Mouse (Mus musculus) liver, embryonic 16.5 days (tissue): Measurements from ENCODE around the gene Hnrnpul1. TPM values are rescaled to one million over a fixed set of nuclear protein-coding genes. Genes with fewer than 3 reads are reported as not detected.
"Not testable (repeated sequence)": the region's sequence is repeated elsewhere in the genome, so short reads cannot be mapped to it uniquely, and the experiment has no call there.

Experiments used
- ATAC-seq: fragments of 200-750 bp; cut with Nextera tagmentation; 2 replicates; pipeline ENCODE4 v1.8.0; 2017; ENCODE audit warnings: low read depth, mild to moderate bottlenecking, moderate number of reproducible peaks, moderate library complexity
- H3K27ac ChIP-seq: fragments of 300-500 bp; sonication (generic); 2 replicates; pipeline ENCODE4 v1.5.1; 2014; ENCODE audit warnings: mild to moderate bottlenecking, low read length
- H3K27me3 ChIP-seq: fragments of 300-500 bp; sonication (generic); 2 replicates; pipeline ENCODE4 v1.6.1; 2014; ENCODE audit warnings: low read depth, low read length, mixed read lengths; ENCODE audit not compliant: control insufficient read depth, insufficient read depth
- H3K36me3 ChIP-seq: fragments of 300-500 bp; sonication (generic); 2 replicates; pipeline ENCODE4 v1.6.1; 2014; ENCODE audit warnings: mild to moderate bottlenecking; ENCODE audit not compliant: control insufficient read depth, insufficient read depth
- H3K4me1 ChIP-seq: fragments of 300-500 bp; sonication (generic); 2 replicates; pipeline ENCODE4 v1.6.1; 2014; ENCODE audit warnings: low read depth, low read length, mixed read lengths; ENCODE audit not compliant: control insufficient read depth
- H3K4me2 ChIP-seq: fragments of 300-500 bp; sonication (generic); 2 replicates; pipeline ENCODE4 v1.6.1; 2014; ENCODE audit warnings: low read depth, low read length, mixed read lengths
- H3K4me3 ChIP-seq: fragments of 300-500 bp; sonication (generic); 2 replicates; pipeline ENCODE4 v1.5.1; 2014; ENCODE audit warnings: low read depth, mild to moderate bottlenecking, low read length
- H3K9ac ChIP-seq: fragments of 300-500 bp; sonication (generic); 2 replicates; pipeline ENCODE4 v1.6.1; 2014; ENCODE audit warnings: low read depth, low read length
- H3K9me3 ChIP-seq: fragments of 300-500 bp; sonication (generic); replicated peaks from 2 replicates; pipeline ENCODE4 v1.6.1; 2016; ENCODE audit warnings: low read length; ENCODE audit not compliant: control insufficient read depth
- WGBS: fragments of 180-500 bp; shearing (Covaris S2); extraction: QIAGEN DNeasy Blood & Tissue Kit; methylation state at CpG from one replicate; pipeline ENCODE4 v1.1.7; 2014; ENCODE audit not compliant: insufficient replicate concordance; 5-methylcytosine and 5-hydroxymethylcytosine counted together
- polyA plus RNA-seq: library from polyadenylated mRNA; unstranded; fragments of >200 nt; fragmentation: Nextera tagmentation; extraction: Ambion mirVana; gene quantifications from 2 replicates; pipeline ENCODE4 v1.2.1, GENCODE M21; 2015

The Hnrnpul1 gene
- 24.8 and 24.9 TPM in 2 replicates for polyA plus RNA-seq

DNA sequence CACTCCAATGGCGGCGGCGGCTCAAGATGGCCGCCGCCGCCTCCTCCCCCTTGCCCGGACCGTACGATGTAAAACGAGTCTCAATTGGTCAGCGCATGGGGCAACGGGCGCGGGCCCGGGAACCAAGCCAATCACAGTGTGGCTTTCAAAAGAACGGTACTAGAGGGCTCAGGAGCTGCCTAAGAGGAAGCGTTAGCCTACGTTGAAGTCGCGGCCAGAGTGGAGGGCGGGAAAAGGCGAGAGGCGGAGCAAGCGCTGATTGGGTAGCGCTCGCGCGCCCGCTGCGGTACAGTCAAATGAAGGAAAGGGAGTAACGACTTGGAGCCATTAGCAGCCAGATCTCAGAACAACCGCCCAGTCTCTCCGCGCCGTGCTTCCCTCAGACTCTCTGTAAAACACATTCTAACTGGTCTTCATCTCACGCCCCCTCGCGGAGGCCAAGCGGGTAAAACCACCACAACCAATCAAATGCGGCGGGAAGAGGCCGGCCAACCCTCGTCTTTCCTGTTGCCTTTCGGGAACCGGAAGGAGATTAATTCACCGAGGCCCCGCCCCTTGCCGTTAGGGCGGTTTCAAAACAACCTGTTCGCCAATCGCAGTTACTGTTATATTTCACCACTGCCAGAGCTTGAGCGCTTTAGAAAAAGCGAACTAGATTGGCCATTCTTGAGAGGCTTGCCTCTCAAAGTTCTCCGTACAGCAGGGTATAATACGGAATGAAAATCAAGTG lies at the start of gene Hnrnpul1:
TSS of gene Hnrnpul1 (minus strand) at position 20 of the 730 bp plus-strand sequence.
- no peaks in the 10 kb centered on the region for H3K9me3 ChIP-seq
- peaks cover 19% of the 10 kb centered on the region for H3K4me1 ChIP-seq
- H3K9ac ChIP-seq = peak within 1 kb of the TSS; percentile 99
- peak within 1 kb of the TSS; percentile 83 for H3K4me2 ChIP-seq
- WGBS = under 1% methylated on average over 55 of the region's 55 CpGs
- peak within 1 kb of the TSS; percentile 93 for H3K4me3 ChIP-seq
- ATAC-seq = peak; percentile 89
- H3K27me3 ChIP-seq = no peaks in the 10 kb centered on the region
- peaks cover 13% of the 10 kb centered on the region for H3K36me3 ChIP-seq
- peak within 1 kb of the TSS; percentile 96 for H3K27ac ChIP-seq

DNA sequence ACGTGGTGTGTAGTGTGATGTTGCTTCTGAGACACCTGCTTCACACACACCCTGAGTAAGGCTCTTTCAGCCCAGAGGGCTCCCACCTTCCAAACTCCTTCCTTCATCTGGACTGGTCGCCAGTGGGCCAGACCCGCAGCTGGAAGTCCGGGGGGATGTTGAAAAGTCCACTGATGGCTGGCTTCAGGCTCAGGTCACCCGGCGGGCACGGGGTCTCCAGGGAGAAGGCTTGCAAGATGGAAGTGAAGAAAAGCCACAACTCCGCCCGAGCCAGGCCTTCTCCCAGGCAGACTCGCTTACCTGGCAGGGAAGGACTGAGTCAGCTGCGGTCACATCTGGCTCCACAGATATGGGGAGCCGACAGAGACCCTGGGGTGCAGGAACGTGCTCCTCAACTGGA lies 48.9 kb upstream of the Hnrnpul1 start:
- no peak overlapping the region for H3K27ac ChIP-seq
- WGBS = 66% methylated on average over 13 of the region's 13 CpGs
- no peak for ATAC-seq

DNA sequence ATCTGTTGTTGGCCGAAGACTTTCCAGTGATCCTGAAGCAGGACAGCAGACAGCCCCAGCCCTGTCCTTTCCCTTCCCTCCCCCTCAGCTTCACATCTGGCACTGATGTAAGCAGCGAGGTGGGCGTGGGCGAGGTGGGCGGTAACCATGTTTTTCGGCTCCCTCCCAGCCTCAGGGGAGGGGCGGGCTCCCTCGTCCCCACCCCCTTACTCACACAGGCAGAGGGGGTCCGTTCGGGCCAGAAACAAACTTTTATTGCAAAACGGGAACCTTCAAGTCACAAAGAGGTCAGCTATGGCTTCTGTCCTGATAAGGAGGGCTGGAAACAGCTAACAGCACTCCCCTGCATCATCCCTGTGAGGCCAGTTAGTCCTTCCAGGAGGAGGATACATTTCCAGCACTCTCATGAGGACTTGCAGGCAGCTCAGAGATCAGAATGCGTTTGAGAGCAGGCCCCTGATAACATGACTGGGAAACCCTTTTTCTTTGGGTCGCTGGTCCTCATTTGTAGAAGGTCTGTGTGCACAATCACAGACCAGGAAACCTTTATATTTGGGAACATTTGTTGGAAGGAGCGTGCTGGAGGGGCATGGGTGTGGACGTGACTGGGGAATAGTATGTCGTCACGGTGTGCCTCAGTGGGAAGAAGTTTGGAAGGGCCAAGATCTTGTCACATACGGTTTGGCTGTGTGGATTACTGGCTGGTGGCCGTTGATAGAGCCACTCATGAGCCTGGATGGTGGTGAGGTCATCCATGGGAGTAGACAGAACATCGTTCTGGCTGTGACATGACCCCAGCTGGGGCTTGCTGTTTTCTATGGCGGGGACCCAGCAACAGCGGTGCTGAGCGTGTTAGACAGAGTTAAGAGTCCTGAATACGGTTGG lies 47.9 kb upstream of the Hnrnpul1 start:
- 27% methylated on average over 24 of the region's 24 CpGs for WGBS
- Histone ChIP-seq H3K4me1 (no peaks in the 10 kb centered on the region), H3K27me3 (no peaks in the 10 kb centered on the region), H3K27ac (0 out of 2 replicates have a peak overlapping the region, but pooled peaks have one; percentile 8), H3K9ac (no peak overlapping the region), H3K9me3 (no peaks in the 10 kb centered on the region), H3K4me2 (no peak overlapping the region), H3K36me3 (no peaks in the 10 kb centered on the region), H3K4me3 (no peak overlapping the region)
- ATAC-seq = peak; percentile 67

More for the DNA sequence above, 48.9 kb upstream of the Hnrnpul1 start:
- Histone ChIP-seq H3K9me3 (no peaks in the 10 kb centered on the region), H3K4me2 (no peak overlapping the region), H3K4me1 (no peaks in the 10 kb centered on the region), H3K9ac (no peak overlapping the region), H3K4me3 (no peak overlapping the region), H3K36me3 (no peaks in the 10 kb centered on the region), H3K27me3 (no peaks in the 10 kb centered on the region)

- Histone ChIP-seq H3K4me1 (no peaks in the 10 kb centered on the region), H3K27ac (no peak overlapping the region), H3K27me3 (no peaks in the 10 kb centered on the region), H3K4me3 (no peak overlapping the region), H3K9me3 (no peaks in the 10 kb centered on the region), H3K4me2 (no peak overlapping the region), H3K9ac (no peak overlapping the region), H3K36me3 (no peaks in the 10 kb centered on the region)
- no peak for ATAC-seq
- WGBS = 71% methylated on average over 6 of the region's 6 CpGs
Observed at GRCm38 (mm10) chr7:25801031-25801430, 46.5 kb upstream of the Hnrnpul1 start.

DNA sequence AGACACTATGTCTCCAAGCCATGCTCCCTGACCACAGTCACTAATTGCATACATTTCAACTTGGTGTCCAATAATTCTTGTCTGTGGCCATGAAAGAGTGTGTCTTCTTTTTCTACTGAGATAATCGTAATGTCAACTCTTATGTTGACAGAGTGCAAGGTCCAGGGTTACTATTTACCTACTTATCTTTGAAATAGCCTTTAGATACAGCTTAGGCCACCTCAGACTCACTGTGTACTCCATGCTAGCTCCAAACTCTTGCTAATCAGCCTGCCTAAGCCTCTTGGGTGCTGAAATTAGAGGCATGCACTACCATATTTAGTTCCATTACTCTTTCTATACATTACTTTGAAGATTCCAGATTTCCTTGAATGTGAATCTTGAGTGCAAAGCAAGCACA lies 44.8 kb upstream of the Hnrnpul1 start:
- no peak overlapping the region for H3K4me2 ChIP-seq
- no peaks in the 10 kb centered on the region for H3K4me1 ChIP-seq
- H3K36me3 ChIP-seq = no peaks in the 10 kb centered on the region
- H3K4me3 ChIP-seq = no peak overlapping the region
- no peak for ATAC-seq
- H3K9me3 ChIP-seq = no peaks in the 10 kb centered on the region
- no peaks in the 10 kb centered on the region for H3K27me3 ChIP-seq
- 69% methylated on average over 1 of the region's 1 CpGs for WGBS
- H3K9ac ChIP-seq = no peak overlapping the region
- no peak overlapping the region for H3K27ac ChIP-seq

- H3K4me3 ChIP-seq = no peak overlapping the region
- no peaks in the 10 kb centered on the region for H3K4me1 ChIP-seq
- no peak for ATAC-seq
- H3K9ac ChIP-seq = no peak overlapping the region
- no peaks in the 10 kb centered on the region for H3K36me3 ChIP-seq
- no peaks in the 10 kb centered on the region for H3K9me3 ChIP-seq
- no peak overlapping the region for H3K27ac ChIP-seq
- 77% methylated on average over 2 of the region's 2 CpGs for WGBS
- no peak overlapping the region for H3K4me2 ChIP-seq
- no peaks in the 10 kb centered on the region for H3K27me3 ChIP-seq
Observed at GRCm38 (mm10) chr7:25798540-25798939, 44.0 kb upstream of the Hnrnpul1 start.

DNA sequence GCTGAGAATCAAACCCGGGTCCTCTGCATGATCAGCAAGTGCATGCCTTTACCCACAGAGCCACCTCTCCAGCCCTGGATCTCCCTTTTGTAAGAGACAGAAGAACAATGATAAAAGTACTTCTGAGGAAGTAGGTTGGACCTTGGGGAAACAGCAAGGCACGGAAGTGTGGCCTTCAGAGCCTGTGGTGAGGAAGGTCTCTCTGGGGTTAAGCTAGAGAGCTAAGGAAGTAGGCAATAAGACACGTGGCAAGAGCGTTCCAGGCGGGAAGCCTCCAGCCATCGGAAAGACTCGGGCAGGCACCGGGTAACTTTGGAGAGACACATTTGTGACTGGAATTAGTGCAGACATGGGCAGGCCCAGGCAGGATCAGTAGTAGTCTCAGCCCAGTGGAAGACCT lies 40.2 kb upstream of the Hnrnpul1 start:
- H3K9ac ChIP-seq = no peak overlapping the region
- peaks cover 3% of the 10 kb centered on the region; the same call in 1 of the 2 replicates for H3K4me1 ChIP-seq
- H3K27ac ChIP-seq = no peak overlapping the region
- no peaks in the 10 kb centered on the region for H3K9me3 ChIP-seq
- 59% methylated on average over 8 of the region's 8 CpGs for WGBS
- no peaks in the 10 kb centered on the region for H3K36me3 ChIP-seq
- ATAC-seq = no peak
- H3K4me3 ChIP-seq = no peak overlapping the region
- no peak overlapping the region for H3K4me2 ChIP-seq
- no peaks in the 10 kb centered on the region for H3K27me3 ChIP-seq

GRCm38 (mm10) chr7:25793679-25794078 lies 39.1 kb upstream of the Hnrnpul1 start:
- WGBS = 35% methylated on average over 3 of the region's 3 CpGs
- Histone ChIP-seq H3K27me3 (no peaks in the 10 kb centered on the region), H3K4me1 (peaks cover 3% of the 10 kb centered on the region; the same call in 1 of the 2 replicates), H3K27ac (no peak overlapping the region), H3K4me3 (no peak overlapping the region), H3K9ac (no peak overlapping the region), H3K36me3 (no peaks in the 10 kb centered on the region), H3K4me2 (no peak overlapping the region), H3K9me3 (no peaks in the 10 kb centered on the region)
- ATAC-seq = no peak

- ATAC-seq, H3K9me3 ChIP-seq, H3K27ac ChIP-seq, H3K36me3 ChIP-seq, H3K9ac ChIP-seq, H3K4me1 ChIP-seq, H3K4me2 ChIP-seq, H3K4me3 ChIP-seq, H3K27me3 ChIP-seq: not testable (repeated sequence)
- 68% methylated on average over 9 of the region's 9 CpGs for WGBS
Observed at GRCm38 (mm10) chr7:25792966-25793365, 38.4 kb upstream of the Hnrnpul1 start.
